Mouse (Mus musculus) heart, postnatal 0 days (tissue): ENCODE results near the gene Map3k12. TPM values are rescaled to one million over a fixed set of nuclear protein-coding genes. Genes with fewer than 3 reads are reported as not detected.

Source experiments
- ATAC-seq: fragments of 200-750 bp; cut with Nextera tagmentation; 2 replicates; pipeline ENCODE4 v1.8.0; 2017; ENCODE audit warnings: low read depth, moderate number of reproducible peaks, moderate library complexity; ENCODE audit not compliant: insufficient read depth
- DNase-seq: peaks from one replicate; pipeline ENCODE4 v3.0.0-alpha.2; 2016; ENCODE audit warnings: low spot score
- H3K27ac ChIP-seq: fragments of 300-500 bp; sonication (generic); 2 replicates; pipeline ENCODE4 v1.5.1; 2014; ENCODE audit warnings: low read depth, mild to moderate bottlenecking
- H3K27me3 ChIP-seq: fragments of 300-500 bp; sonication (generic); 2 replicates; pipeline ENCODE4 v1.6.1; 2014; ENCODE audit warnings: low read length, mixed read lengths; ENCODE audit not compliant: control insufficient read depth, insufficient read depth
- H3K36me3 ChIP-seq: fragments of 300-500 bp; sonication (generic); replicated peaks from 2 replicates; pipeline ENCODE4 v1.6.1; 2014; ENCODE audit warnings: low read length, mixed read lengths; ENCODE audit not compliant: control insufficient read depth, insufficient read depth
- H3K4me1 ChIP-seq: fragments of 300-500 bp; sonication (generic); 2 replicates; pipeline ENCODE4 v1.6.1; 2014; ENCODE audit warnings: antibody characterized with exemption; ENCODE audit not compliant: control insufficient read depth, insufficient read depth
- H3K4me2 ChIP-seq: fragments of 300-500 bp; sonication (generic); 2 replicates; pipeline ENCODE4 v1.6.1; 2014; ENCODE audit warnings: low read depth, mild to moderate bottlenecking, low read length, moderate library complexity
- H3K4me3 ChIP-seq: fragments of 300-500 bp; sonication (generic); 2 replicates; pipeline ENCODE4 v1.5.1; 2014; ENCODE audit warnings: low read depth, low read length
- H3K9ac ChIP-seq: fragments of 300-500 bp; sonication (generic); replicated peaks from 2 replicates; pipeline ENCODE4 v1.6.1; 2014; ENCODE audit warnings: low read depth, low read length, mixed read lengths
- H3K9me3 ChIP-seq: fragments of 300-500 bp; sonication (generic); replicated peaks from 2 replicates; pipeline ENCODE4 v1.6.1; 2016; ENCODE audit warnings: low read length; ENCODE audit not compliant: control insufficient read depth
- CTCF ChIP-seq: IDR thresholded peaks from 2 replicates; pipeline ENCODE4 v1.5.1; 2016; ENCODE audit warnings: antibody characterized with exemption, control low read depth, low read depth
- EP300 ChIP-seq: IDR thresholded peaks from 2 replicates; pipeline ENCODE4 v1.6.1; 2016; ENCODE audit warnings: antibody characterized with exemption, low read depth
- WGBS: fragments of 180-500 bp; shearing (Covaris S2); extraction: QIAGEN DNeasy Blood & Tissue Kit; methylation state at CpG from one replicate; pipeline ENCODE4 v1.1.7; 2014; 5-methylcytosine and 5-hydroxymethylcytosine counted together
- polyA plus RNA-seq: library from polyadenylated mRNA; unstranded; fragments of >200 nt; fragmentation: Nextera tagmentation; extraction: Ambion mirVana; gene quantifications from 2 replicates; pipeline ENCODE4 v1.2.1, GENCODE M21; 2015
- total RNA-seq: library from RNA; depleted of rRNA; stranded (reverse); fragments of >200 nt; gene quantifications from 2 replicates; pipeline ENCODE4 v1.2.3, GENCODE M21; 2014; ENCODE audit warnings: low replicate concordance

Map3k12 gene
- total and polyA plus RNA-seq, 2 experiments from 2014 or later, result 4.1 to 6.1 TPM

DNA sequence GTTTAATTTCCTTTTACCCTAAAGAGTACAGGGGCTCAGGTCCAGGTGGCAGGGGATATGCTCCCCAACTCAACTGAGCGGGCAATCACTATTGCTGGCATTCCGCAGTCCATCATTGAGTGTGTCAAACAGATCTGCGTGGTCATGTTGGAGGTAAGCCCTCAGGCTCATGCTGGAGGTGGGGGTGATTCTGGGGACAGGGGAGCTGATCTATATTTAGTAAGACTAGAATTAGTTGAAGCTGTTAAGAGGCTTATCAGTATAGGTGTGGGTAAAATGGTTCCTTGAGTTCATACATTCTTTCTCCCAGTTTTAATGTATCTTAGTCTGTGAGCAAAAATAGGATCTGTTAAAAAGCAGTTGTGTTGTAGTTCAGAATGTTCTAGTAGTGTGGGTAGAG, 33.7 kb downstream of the Map3k12 start:
- Histone ChIP-seq H3K9ac (no peak overlapping the region), H3K36me3 (peaks cover 84% of the 10 kb centered on the region), H3K4me2 (peak overlapping the region; percentile 18; the same call in 1 of the 2 replicates), H3K27me3 (no peaks in the 10 kb centered on the region), H3K27ac (no peak overlapping the region), H3K4me3 (no peak overlapping the region), H3K4me1 (no peaks in the 10 kb centered on the region), H3K9me3 (no peaks in the 10 kb centered on the region)
- ATAC-seq (no peak), DNase-seq (no peak)
- TF ChIP-seq EP300 (no peak), CTCF (no peak)
- WGBS, result 33% methylated on average over 3 of the region's 3 CpGs

DNA sequence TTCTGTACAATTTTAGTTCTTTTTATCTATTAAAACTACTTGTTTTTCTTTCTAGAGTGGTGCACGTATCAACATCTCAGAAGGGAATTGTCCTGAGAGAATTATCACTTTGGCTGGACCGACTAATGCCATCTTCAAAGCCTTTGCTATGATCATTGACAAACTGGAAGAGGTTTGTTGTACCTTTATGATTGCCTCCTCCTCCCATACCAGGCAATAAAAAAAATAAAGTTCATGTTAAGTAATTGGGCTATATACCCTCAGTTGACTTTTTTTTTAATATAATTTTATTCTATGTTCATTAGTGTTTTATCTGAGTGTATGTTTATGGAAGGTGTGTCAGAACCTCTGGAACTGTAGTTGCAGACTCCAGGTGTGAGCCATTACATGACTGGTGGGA, 42.3 kb downstream of the Map3k12 start:
- WGBS, result 80% methylated on average over 2 of the region's 2 CpGs
- Histone ChIP-seq H3K9me3 (no peaks in the 10 kb centered on the region), H3K36me3 (peaks cover 60% of the 10 kb centered on the region), H3K9ac (no peak overlapping the region), H3K4me2 (no peak overlapping the region), H3K27me3 (no peaks in the 10 kb centered on the region), H3K4me1 (peaks cover 14% of the 10 kb centered on the region), H3K4me3 (no peak overlapping the region), H3K27ac (no peak overlapping the region)
- ATAC-seq (no peak), DNase-seq (no peak)
- TF ChIP-seq CTCF (no peak), EP300 (no peak)

DNA sequence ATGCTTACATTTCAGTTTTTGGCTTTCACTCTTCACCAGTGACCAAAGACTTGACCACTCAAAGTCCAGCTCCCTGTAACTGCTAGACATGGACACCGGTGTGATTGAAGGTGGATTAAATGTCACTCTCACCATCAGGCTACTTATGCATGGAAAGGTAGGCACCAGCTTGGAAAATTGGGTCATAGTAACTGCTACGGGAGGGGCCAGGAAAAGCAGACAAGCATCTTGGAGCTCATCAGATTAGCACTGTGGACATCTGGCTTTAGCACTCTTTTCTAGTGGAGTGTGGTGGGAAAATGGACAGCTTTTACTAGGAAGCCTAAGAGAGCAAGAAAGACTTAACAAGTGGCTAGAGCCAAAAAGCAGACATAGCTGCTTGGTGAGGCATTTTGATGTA, 43.6 kb downstream of the Map3k12 start:
- DNase-seq (no peak), ATAC-seq (no peak)
- peaks cover 47% of the 10 kb centered on the region for H3K36me3 ChIP-seq

DNA sequence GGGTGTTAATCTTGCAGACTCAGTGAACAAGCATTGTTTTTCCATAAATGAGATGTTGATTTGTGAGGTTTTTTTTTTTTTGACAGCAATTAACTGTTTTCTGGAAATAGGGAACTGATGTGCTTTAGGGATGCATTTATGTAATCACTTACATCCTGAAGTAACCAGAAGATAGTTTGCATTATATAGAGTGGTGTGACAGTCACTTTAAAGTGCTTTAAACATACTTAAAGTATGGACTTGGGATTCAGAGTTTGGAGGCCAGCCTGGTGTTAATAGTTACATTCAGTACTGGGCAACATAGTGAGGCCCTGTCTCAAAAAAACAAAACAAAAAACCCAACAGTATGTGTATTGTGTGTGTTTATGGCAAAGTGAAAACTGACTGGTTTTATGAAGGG, 45.1 kb downstream of the Map3k12 start:
- ATAC-seq, result no peak
- H3K27me3 ChIP-seq, result no peaks in the 10 kb centered on the region
- H3K4me1 ChIP-seq, result peaks cover 14% of the 10 kb centered on the region
- peak overlapping the region; percentile 96; the same call in 1 of the 2 replicates for H3K27ac ChIP-seq
- H3K9ac ChIP-seq, result peak overlapping the region; percentile 93; the same call in 1 of the 2 replicates
- DNase-seq, result no peak
- H3K36me3 ChIP-seq, result peaks cover 32% of the 10 kb centered on the region
- TF ChIP-seq CTCF (no peak), EP300 (no peak)
- H3K4me2 ChIP-seq, result peak overlapping the region; percentile 64
- peak overlapping the region; percentile 87 for H3K4me3 ChIP-seq
- no peaks in the 10 kb centered on the region for H3K9me3 ChIP-seq

More for the DNA sequence above, 43.6 kb downstream of the Map3k12 start:
- H3K4me1 ChIP-seq, result peaks cover 14% of the 10 kb centered on the region
- no peaks in the 10 kb centered on the region for H3K27me3 ChIP-seq
- TF ChIP-seq EP300 (no peak), CTCF (no peak)
- no peak overlapping the region for H3K27ac ChIP-seq
- H3K4me3 ChIP-seq, result no peak overlapping the region
- H3K9ac ChIP-seq, result no peak overlapping the region
- peak overlapping the region; percentile 64; the same call in 1 of the 2 replicates for H3K4me2 ChIP-seq
- H3K9me3 ChIP-seq, result no peaks in the 10 kb centered on the region
- WGBS, result 47% methylated on average over 2 of the region's 2 CpGs

DNA sequence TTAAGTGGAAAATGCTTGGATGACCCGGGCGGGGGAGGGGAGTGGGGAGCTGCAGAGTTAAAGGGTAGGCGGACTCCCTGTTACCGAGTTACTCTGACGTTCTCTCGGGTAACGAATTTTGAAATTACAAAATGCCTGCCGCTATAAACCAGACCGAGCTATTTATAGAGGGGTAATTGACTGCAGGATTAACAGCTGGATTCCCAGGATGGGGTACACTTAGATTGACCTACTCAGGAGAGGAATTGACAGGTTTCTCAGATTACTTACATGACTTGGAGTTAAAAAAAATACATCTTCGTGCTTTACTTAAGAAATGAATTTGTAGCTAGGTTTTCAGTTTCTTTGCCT, 45.6 kb downstream of the Map3k12 start:
- ATAC-seq (0 out of 2 replicates have a peak, but pooled peaks have one; percentile 3), DNase-seq (peak; percentile 74)
- Histone ChIP-seq H3K9ac (peak overlapping the region; percentile 93), H3K27me3 (no peaks in the 10 kb centered on the region), H3K4me1 (peaks cover 14% of the 10 kb centered on the region), H3K9me3 (no peaks in the 10 kb centered on the region), H3K27ac (peak overlapping the region; percentile 96), H3K4me3 (peak overlapping the region; percentile 87), H3K4me2 (peak overlapping the region; percentile 64), H3K36me3 (peaks cover 28% of the 10 kb centered on the region)
- WGBS, result 1% methylated on average over 10 of the region's 10 CpGs
- TF ChIP-seq CTCF, result no peak
- no peak for TF ChIP-seq EP300

DNA sequence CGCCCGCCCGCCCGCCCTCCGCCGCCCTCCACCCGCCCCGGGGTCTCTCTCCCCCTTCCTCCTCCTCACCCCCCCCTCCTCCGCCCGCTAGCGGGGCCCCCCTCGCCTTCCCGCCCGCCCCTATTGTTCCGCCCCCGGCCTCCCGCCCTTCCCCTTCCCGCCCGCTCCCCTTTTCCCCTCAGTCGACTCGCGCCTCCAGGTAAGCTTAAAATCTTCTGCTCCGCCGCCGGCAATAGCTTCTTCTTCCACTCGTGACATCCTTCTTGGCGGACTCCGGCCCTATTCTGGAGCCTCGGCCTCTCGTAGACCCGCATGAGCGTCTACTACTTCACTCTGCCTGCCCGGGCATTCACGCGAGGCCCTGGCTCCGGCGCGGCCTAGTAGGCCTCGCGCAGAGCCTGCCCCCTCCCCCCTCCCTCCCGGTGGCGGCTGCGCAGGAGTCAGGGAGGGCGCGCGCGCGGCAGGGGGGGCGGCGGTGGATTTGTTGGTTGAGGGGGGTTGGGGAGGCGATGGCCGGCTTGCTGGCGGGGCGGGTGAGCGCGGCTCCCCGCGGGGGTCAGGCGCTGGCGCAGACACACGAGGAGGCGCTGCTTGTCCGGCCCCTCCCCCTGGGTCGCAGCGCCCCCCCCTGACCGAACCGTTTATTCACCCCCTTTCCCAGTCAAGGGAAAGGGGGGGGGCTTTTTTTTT, 46.1 kb downstream of the Map3k12 start:
- WGBS, result 0% methylated on average over 30 of the region's 67 CpGs
- ATAC-seq (peak; percentile 72), DNase-seq (peak; percentile 77)
- H3K9me3 ChIP-seq, result no peaks in the 10 kb centered on the region
- peak overlapping the region; percentile 93 for H3K9ac ChIP-seq
- peak overlapping the region; percentile 64 for H3K4me2 ChIP-seq
- TF ChIP-seq CTCF (no peak; the same call in 1 of the 2 replicates), EP300 (0 out of 2 replicates have a peak, but pooled peaks have one; percentile 22)
- H3K4me1 ChIP-seq, result peaks cover 14% of the 10 kb centered on the region
- peaks cover 22% of the 10 kb centered on the region for H3K36me3 ChIP-seq
- H3K27ac ChIP-seq, result peak overlapping the region; percentile 96
- H3K4me3 ChIP-seq, result peak overlapping the region; percentile 87
- no peaks in the 10 kb centered on the region for H3K27me3 ChIP-seq
